Mouse (Mus musculus): ENCODE measurements at regions not wholly inside any gene's neighbourhood (a gene's known extent, or its start where the extent isn't known, plus 50 kb on each side); places are given as distances from the start of the nearest gene placed in this dataset.

DNA sequence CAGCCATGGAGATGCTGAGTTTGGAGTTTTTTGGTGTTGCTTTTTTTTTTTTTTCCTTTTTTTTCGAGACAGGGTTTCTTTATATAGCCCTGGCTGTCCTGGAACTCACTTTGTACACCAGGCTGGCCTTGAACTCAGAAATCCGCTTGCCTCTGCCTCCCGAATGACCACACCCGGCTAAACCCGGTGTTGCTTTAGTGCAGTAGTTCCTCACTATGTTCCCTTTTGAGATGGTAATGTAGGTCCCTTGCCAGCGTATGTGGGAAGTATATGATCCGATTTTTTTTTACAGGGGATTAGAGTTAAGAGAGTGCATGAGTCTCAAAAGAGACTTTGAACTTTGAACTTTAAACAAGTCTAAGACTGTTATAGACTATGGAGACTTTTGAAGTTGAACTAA is 53.8 kb upstream of the Hs6st1 start:
- Histone ChIP-seq H3K27ac (ENCODE audit: insufficient read depth, low read depth, low read length) (no peak overlapping the region), H3K4me3 (ENCODE audit: insufficient read depth, low read depth, low read length) (no peak overlapping the region), H3K4me1 (ENCODE audit: control insufficient read depth, insufficient read depth, low read length) (no peaks in the 10 kb centered on the region)
- WGBS, result 82% methylated on average over 7 of the region's 7 CpGs
- no peak for TF ChIP-seq POLR2A (IDR thresholded peaks at IDR 0.05; ENCODE audit: insufficient read depth, low read depth, low read length)
- no peak for TF ChIP-seq CTCF (IDR thresholded peaks at IDR 0.05; ENCODE audit: insufficient read depth, low read depth, low read length)

DNA sequence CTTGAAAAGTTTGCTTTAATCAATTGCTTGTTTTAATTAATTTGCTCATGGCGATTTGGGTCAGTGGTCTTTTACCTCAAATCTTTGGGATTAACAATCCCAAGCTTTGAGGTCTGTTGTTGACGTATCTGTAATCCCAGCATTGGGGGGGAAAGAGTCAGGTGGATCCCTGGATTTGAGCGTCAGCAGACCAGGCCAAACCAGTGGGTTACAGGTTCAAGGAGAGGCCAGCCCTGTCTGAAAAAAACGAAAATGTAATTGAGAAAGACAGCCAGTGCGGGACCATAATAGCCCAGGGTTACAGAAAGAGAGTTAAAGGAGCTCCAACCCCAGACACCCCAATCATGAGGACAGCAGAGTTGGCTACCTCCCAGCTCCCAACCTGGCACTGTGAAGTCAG is 53.0 kb upstream of the Hs6st1 start:
- TF ChIP-seq POLR2A (IDR thresholded peaks at IDR 0.05; ENCODE audit: insufficient read depth, low read depth, low read length) (no peak), CTCF (IDR thresholded peaks at IDR 0.05; ENCODE audit: insufficient read depth, low read depth, low read length) (no peak)
- no peaks in the 10 kb centered on the region for H3K4me1 ChIP-seq (ENCODE audit: control insufficient read depth, insufficient read depth, low read length)
- H3K27ac ChIP-seq (ENCODE audit: insufficient read depth, low read depth, low read length), result no peak overlapping the region
- H3K4me3 ChIP-seq (ENCODE audit: insufficient read depth, low read depth, low read length), result no peak overlapping the region
- 92% methylated on average over 5 of the region's 5 CpGs for WGBS

DNA sequence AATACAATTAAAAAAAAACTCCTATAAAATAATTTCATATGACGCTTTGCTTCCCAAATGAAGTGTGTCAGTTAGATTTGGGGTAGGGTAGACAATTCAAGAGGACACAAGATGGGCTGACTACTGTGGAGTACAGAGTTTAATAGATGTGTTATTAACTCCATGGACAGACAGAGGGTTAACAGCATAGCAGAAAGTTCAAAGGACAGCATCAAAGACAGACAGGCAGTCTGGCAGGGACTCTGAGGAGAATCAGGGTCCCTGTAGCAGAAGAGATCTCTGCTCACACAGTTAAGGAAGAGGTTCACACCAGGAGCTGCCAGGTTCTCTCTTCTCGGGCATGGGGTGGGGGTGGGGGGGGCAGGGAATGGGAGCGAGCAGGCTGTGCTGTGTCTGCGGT is 51.6 kb upstream of the Hs6st1 start:
- Histone ChIP-seq H3K4me1 (ENCODE audit: control insufficient read depth, insufficient read depth, low read length) (no peaks in the 10 kb centered on the region), H3K4me3 (ENCODE audit: insufficient read depth, low read depth, low read length) (no peak overlapping the region), H3K27ac (ENCODE audit: insufficient read depth, low read depth, low read length) (no peak overlapping the region)
- WGBS, result 56% methylated on average over 4 of the region's 4 CpGs
- no peak for TF ChIP-seq POLR2A (IDR thresholded peaks at IDR 0.05; ENCODE audit: insufficient read depth, low read depth, low read length)
- no peak for TF ChIP-seq CTCF (IDR thresholded peaks at IDR 0.05; ENCODE audit: insufficient read depth, low read depth, low read length)

DNA sequence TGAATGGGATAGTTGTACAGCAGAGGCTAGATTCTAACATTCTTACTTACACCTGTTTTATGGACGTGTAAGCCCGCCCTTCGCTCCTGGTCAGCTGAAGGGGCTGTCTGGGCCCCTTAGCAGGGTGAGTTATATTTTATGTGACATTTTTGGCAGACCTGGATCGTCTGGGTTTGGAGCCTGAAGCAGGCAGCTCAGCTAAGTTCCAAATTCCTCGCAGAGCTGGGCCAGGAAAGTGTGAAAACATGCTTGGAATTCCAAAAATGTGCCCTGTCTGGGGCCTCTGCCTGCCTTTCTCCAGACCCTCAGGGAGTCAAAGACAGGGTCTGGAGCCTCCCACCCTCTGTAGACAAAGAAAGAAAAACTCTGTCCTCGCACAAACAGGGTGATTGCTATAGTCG is 51.1 kb upstream of the Hs6st1 start:
- no peak overlapping the region for H3K4me3 ChIP-seq (ENCODE audit: insufficient read depth, low read depth, low read length)
- H3K27ac ChIP-seq (ENCODE audit: insufficient read depth, low read depth, low read length), result no peak overlapping the region
- 50% methylated on average over 7 of the region's 7 CpGs for WGBS
- no peaks in the 10 kb centered on the region for H3K4me1 ChIP-seq (ENCODE audit: control insufficient read depth, insufficient read depth, low read length)
- TF ChIP-seq CTCF (IDR thresholded peaks at IDR 0.05; ENCODE audit: insufficient read depth, low read depth, low read length), result no peak
- TF ChIP-seq POLR2A (IDR thresholded peaks at IDR 0.05; ENCODE audit: insufficient read depth, low read depth, low read length), result no peak

DNA sequence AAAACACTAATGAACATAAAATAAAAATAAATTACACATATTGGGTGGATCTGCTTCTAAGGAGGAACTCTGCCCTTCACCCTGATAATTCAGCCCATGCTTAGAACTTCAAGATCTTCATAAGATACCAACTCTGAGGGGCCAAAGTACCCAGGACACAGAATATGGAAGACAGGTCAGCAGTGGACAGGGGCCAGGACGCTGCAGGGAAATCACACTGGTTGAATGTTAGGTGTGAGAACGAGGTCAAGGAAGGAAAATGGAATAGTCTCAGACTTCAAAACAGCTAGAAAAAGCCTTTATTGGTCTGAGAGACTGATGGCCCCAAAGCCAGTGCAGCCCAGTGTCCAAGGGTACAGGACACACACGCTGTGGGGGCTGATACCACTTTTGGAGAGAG is 50.5 kb upstream of the Hs6st1 start:
- Histone ChIP-seq H3K4me1 (ENCODE audit: control insufficient read depth, insufficient read depth, low read length) (no peaks in the 10 kb centered on the region), H3K27ac (ENCODE audit: insufficient read depth, low read depth, low read length) (no peak overlapping the region), H3K4me3 (ENCODE audit: insufficient read depth, low read depth, low read length) (no peak overlapping the region)
- 70% methylated on average over 3 of the region's 3 CpGs for WGBS
- TF ChIP-seq POLR2A (IDR thresholded peaks at IDR 0.05; ENCODE audit: insufficient read depth, low read depth, low read length) (no peak), CTCF (IDR thresholded peaks at IDR 0.05; ENCODE audit: insufficient read depth, low read depth, low read length) (no peak)

Measured in olfactory bulb, adult 2 months (tissue).